Mouse (Mus musculus): ENCODE measurements at regions not wholly inside any gene's neighbourhood (a gene's known extent, or its start where the extent isn't known, plus 50 kb on each side); places are given as distances from the start of the nearest gene placed in this dataset.

DNA sequence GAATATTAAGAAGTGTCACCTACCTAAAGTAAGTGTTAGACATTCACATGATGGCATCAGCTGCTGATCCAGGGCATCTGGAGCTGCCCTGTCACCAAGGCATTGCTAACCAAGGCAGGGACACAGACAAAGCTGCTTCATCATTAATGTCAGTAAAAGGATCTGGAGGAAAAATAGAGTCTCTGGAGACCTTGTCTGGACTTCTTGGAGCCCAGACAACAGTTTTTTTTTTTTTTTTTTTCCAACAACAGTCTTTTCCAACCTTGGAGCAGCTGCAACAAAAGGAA, 603.2 kb upstream of the Nr2f1 start:
- TF ChIP-seq CTCF (IDR thresholded peaks at IDR 0.05; ENCODE audit: low read depth, low read length) (no peak), GATA1 (IDR thresholded peaks at IDR 0.05; ENCODE audit: borderline replicate concordance, low read length) (no peak), TAL1 (conservative IDR thresholded peaks at IDR 0.05; ENCODE audit: low read depth, low read length) (no peak)
